25 mouse cellular contexts compared by ENCODE assay signal in the genomic region with DNA sequence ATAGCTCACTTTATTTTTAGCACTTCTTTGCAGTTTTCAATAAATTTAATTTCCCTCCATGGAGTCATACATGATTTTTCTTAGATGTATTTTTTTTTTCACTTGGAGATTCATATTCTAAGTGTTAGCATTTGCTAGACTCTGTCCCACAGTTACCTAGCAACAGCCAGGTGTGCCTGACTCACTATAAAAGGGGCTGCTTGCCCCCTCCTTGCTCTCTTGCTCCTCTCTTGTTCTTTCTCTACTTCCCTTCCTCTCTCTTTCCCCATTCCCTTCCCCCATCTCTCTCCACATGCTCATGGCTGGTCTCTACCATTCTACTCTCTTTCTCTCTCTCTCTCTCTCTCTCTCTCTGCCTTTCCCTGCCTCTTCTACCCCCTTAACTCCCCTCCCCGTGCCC. TPM values are rescaled to one million over a fixed set of nuclear protein-coding genes. Genes with fewer than 3 reads are reported as not detected.
DNase-seq lines count a peak whose midpoint lies in the region; ATAC-seq and TF ChIP-seq lines count a peak whose summit lies in the region.
"Had no signal": no experiment of that assay in that cellular context is flagged by ENCODE, and none has a peak within 500 bp of the region (broad histone marks: within the 10 kb centered on the region; RNA-seq: fewer than 3 reads in every experiment).

No protein-coding gene starts in this region.

- 0 out of 2 replicates have a peak, but pooled peaks have one; percentile 13 for ATAC-seq in forebrain, embryonic 13.5 days
- ATAC-seq in forebrain, embryonic 11.5 days (replicated peaks; ENCODE audit: low FRiP score), result no peak
- 0 out of 2 replicates have a peak, but pooled peaks have one; percentile 18 for ATAC-seq in hindbrain, postnatal 0 days
- ATAC-seq in hindbrain, embryonic 12.5 days (ENCODE audit: low FRiP score), result no peak
- no peak for ATAC-seq in midbrain, embryonic 11.5 days (ENCODE audit: low FRiP score)
- peak; percentile 50; the same call in 1 of the 2 replicates for ATAC-seq in midbrain, embryonic 16.5 days
- ATAC-seq in midbrain, embryonic 13.5 days, result no peak
- ATAC-seq: activated CD4-positive, CD25-positive, alpha-beta regulatory T cell, adult 4 months; CD4-positive, CD25-positive, alpha-beta regulatory T cell, adult 4 months; forebrain, embryonic 16.5 days; Patski had no signal

- no peaks in the 10 kb centered on the region for H3K36me3 ChIP-seq in forebrain, embryonic 13.5 days (ENCODE audit: poor library complexity, severe bottlenecking)
- H3K36me3 ChIP-seq in forebrain, embryonic 11.5 days (ENCODE audit: control insufficient read depth, insufficient read depth, low read length), result no peaks in the 10 kb centered on the region
- H3K36me3 ChIP-seq in hindbrain, postnatal 0 days (ENCODE audit: insufficient read depth, low read length), result no peaks in the 10 kb centered on the region
- H3K36me3 ChIP-seq in hindbrain, embryonic 12.5 days, result no peaks in the 10 kb centered on the region
- no peaks in the 10 kb centered on the region for H3K36me3 ChIP-seq in midbrain, embryonic 10.5 days
- no peaks in the 10 kb centered on the region for H3K36me3 ChIP-seq in midbrain, embryonic 11.5 days (ENCODE audit: control insufficient read depth, insufficient read depth, low read length)
- H3K36me3 ChIP-seq in midbrain, embryonic 16.5 days (ENCODE audit: control insufficient read depth, insufficient read depth, low read length), result no peaks in the 10 kb centered on the region
- no peaks in the 10 kb centered on the region for H3K36me3 ChIP-seq in midbrain, embryonic 13.5 days
- H3K36me3 ChIP-seq: embryonic facial prominence, embryonic 10.5 days; embryonic facial prominence, embryonic 12.5 days; G1E had no signal

- H3K9ac ChIP-seq in forebrain, embryonic 13.5 days, result no peak overlapping the region
- no peak overlapping the region for H3K9ac ChIP-seq in forebrain, embryonic 11.5 days (ENCODE audit: low read length)
- H3K9ac ChIP-seq in hindbrain, postnatal 0 days (replicated peaks; ENCODE audit: low read length), result no peak overlapping the region
- H3K9ac ChIP-seq in hindbrain, embryonic 12.5 days, result no peak overlapping the region
- H3K9ac ChIP-seq in midbrain, embryonic 11.5 days (ENCODE audit: low read length), result no peak overlapping the region
- H3K9ac ChIP-seq in midbrain, embryonic 16.5 days (ENCODE audit: low read depth, low read length), result no peak overlapping the region
- no peak overlapping the region for H3K9ac ChIP-seq in midbrain, embryonic 13.5 days (replicated peaks)
- H3K9ac ChIP-seq: embryonic facial prominence, embryonic 12.5 days had no signal

- 18% methylated on average over 1 of the region's 1 CpGs for WGBS in forebrain, embryonic 13.5 days
- WGBS in forebrain, embryonic 11.5 days, result 32% methylated on average over 1 of the region's 1 CpGs
- WGBS in hindbrain, postnatal 0 days, result 6% methylated on average over 1 of the region's 1 CpGs
- whole genome bisulfite sequencing in hindbrain, embryonic 12.5 days, result 26% methylated on average over 1 of the region's 1 CpGs
- WGBS in midbrain, embryonic 10.5 days, result 48% methylated on average over 1 of the region's 1 CpGs
- 55% methylated on average over 1 of the region's 1 CpGs for WGBS in midbrain, embryonic 11.5 days
- 18% methylated on average over 1 of the region's 1 CpGs for WGBS in midbrain, embryonic 16.5 days
- WGBS in midbrain, embryonic 13.5 days, result 25% methylated on average over 1 of the region's 1 CpGs

- H3K9me3 ChIP-seq in forebrain, embryonic 13.5 days (replicated peaks), result no peaks in the 10 kb centered on the region
- H3K9me3 ChIP-seq in forebrain, embryonic 11.5 days (ENCODE audit: control insufficient read depth, low read length), result no peaks in the 10 kb centered on the region
- H3K9me3 ChIP-seq in hindbrain, postnatal 0 days (ENCODE audit: low read length), result no peaks in the 10 kb centered on the region
- H3K9me3 ChIP-seq in hindbrain, embryonic 12.5 days (replicated peaks), result no peaks in the 10 kb centered on the region
- no peaks in the 10 kb centered on the region for H3K9me3 ChIP-seq in midbrain, embryonic 10.5 days (replicated peaks)
- H3K9me3 ChIP-seq in midbrain, embryonic 11.5 days (ENCODE audit: control insufficient read depth, low read length), result no peaks in the 10 kb centered on the region
- H3K9me3 ChIP-seq in midbrain, embryonic 16.5 days (replicated peaks; ENCODE audit: control insufficient read depth, low read length, poor library complexity, severe bottlenecking), result no peaks in the 10 kb centered on the region
- no peaks in the 10 kb centered on the region for H3K9me3 ChIP-seq in midbrain, embryonic 13.5 days
- H3K9me3 ChIP-seq: embryonic facial prominence, embryonic 10.5 days; embryonic facial prominence, embryonic 12.5 days; G1E had no signal

- no peak overlapping the region for H3K27ac ChIP-seq in forebrain, embryonic 13.5 days
- no peak overlapping the region for H3K27ac ChIP-seq in forebrain, embryonic 11.5 days (ENCODE audit: low read depth, low read length)
- no peak overlapping the region for H3K27ac ChIP-seq in hindbrain, postnatal 0 days
- H3K27ac ChIP-seq in hindbrain, embryonic 12.5 days, result no peak overlapping the region
- 0 out of 2 replicates have a peak overlapping the region, but pooled peaks have one; percentile 33 for H3K27ac ChIP-seq in midbrain, embryonic 10.5 days (replicated peaks)
- H3K27ac ChIP-seq in midbrain, embryonic 11.5 days (ENCODE audit: low read depth, low read length), result no peak overlapping the region
- no peak overlapping the region for H3K27ac ChIP-seq in midbrain, embryonic 16.5 days (ENCODE audit: low read length)
- H3K27ac ChIP-seq in midbrain, embryonic 13.5 days, result no peak overlapping the region
- H3K27ac ChIP-seq: embryonic facial prominence, embryonic 10.5 days; embryonic facial prominence, embryonic 12.5 days had no signal

- no peaks in the 10 kb centered on the region for H3K27me3 ChIP-seq in forebrain, embryonic 13.5 days
- no peaks in the 10 kb centered on the region for H3K27me3 ChIP-seq in forebrain, embryonic 11.5 days (ENCODE audit: control insufficient read depth, insufficient read depth, low read length)
- H3K27me3 ChIP-seq in hindbrain, postnatal 0 days (ENCODE audit: insufficient read depth, low read length), result no peaks in the 10 kb centered on the region
- H3K27me3 ChIP-seq in hindbrain, embryonic 12.5 days, result no peaks in the 10 kb centered on the region
- H3K27me3 ChIP-seq in midbrain, embryonic 10.5 days (ENCODE audit: low read depth, poor library complexity, severe bottlenecking), result no peaks in the 10 kb centered on the region
- H3K27me3 ChIP-seq in midbrain, embryonic 11.5 days (ENCODE audit: control insufficient read depth, insufficient read depth, low read length), result no peaks in the 10 kb centered on the region
- no peaks in the 10 kb centered on the region for H3K27me3 ChIP-seq in midbrain, embryonic 16.5 days (ENCODE audit: control insufficient read depth, insufficient read depth, low read depth, low read length)
- H3K27me3 ChIP-seq in midbrain, embryonic 13.5 days, result no peaks in the 10 kb centered on the region
- H3K27me3 ChIP-seq: CH12.LX, Patski had no signal

- H3K4me3 ChIP-seq in forebrain, embryonic 13.5 days, result no peak overlapping the region
- H3K4me3 ChIP-seq in forebrain, embryonic 11.5 days (ENCODE audit: low read depth, low read length), result no peak overlapping the region
- H3K4me3 ChIP-seq in hindbrain, postnatal 0 days (ENCODE audit: low read length), result no peak overlapping the region
- H3K4me3 ChIP-seq in hindbrain, embryonic 12.5 days, result no peak overlapping the region
- H3K4me3 ChIP-seq in midbrain, embryonic 10.5 days, result no peak overlapping the region
- H3K4me3 ChIP-seq in midbrain, embryonic 11.5 days (ENCODE audit: low read depth, low read length), result no peak overlapping the region
- H3K4me3 ChIP-seq in midbrain, embryonic 16.5 days (ENCODE audit: low read depth, low read length), result no peak overlapping the region
- no peak overlapping the region for H3K4me3 ChIP-seq in midbrain, embryonic 13.5 days (replicated peaks)
- H3K4me3 ChIP-seq: embryonic facial prominence, embryonic 10.5 days; embryonic facial prominence, embryonic 12.5 days had no signal

- no peak for DNase-seq in forebrain, embryonic 11.5 days (ENCODE audit: low spot score)
- no peak for DNase-seq in hindbrain, postnatal 0 days (ENCODE audit: low spot score)
- no peak for DNase-seq in midbrain, embryonic 10.5 days (ENCODE audit: low spot score)
- no peak for DNase-seq in midbrain, embryonic 11.5 days (ENCODE audit: low spot score, missing footprints)
- DNase-seq: adrenal gland, adult 8-10 months; adrenal gland, postnatal 14 days; adrenal gland, postnatal 36 days; B cell, adult 2 months; cerebellum, adult 11-12 months; cerebellum, adult 2 months; cerebellum, adult 9-10 months; cerebellum, postnatal 10 days; cerebellum, postnatal 25 days had no signal

- no peak overlapping the region for H3K4me2 ChIP-seq in forebrain, embryonic 13.5 days
- H3K4me2 ChIP-seq in forebrain, embryonic 11.5 days (ENCODE audit: low read depth, low read length, severe bottlenecking), result no peak overlapping the region
- no peak overlapping the region for H3K4me2 ChIP-seq in hindbrain, postnatal 0 days (ENCODE audit: low read depth, low read length)
- H3K4me2 ChIP-seq in hindbrain, embryonic 12.5 days (replicated peaks), result no peak overlapping the region
- H3K4me2 ChIP-seq in midbrain, embryonic 11.5 days, result no peak overlapping the region
- H3K4me2 ChIP-seq in midbrain, embryonic 16.5 days (ENCODE audit: low read length), result no peak overlapping the region
- H3K4me2 ChIP-seq in midbrain, embryonic 13.5 days (replicated peaks), result no peak overlapping the region
- H3K4me2 ChIP-seq: embryonic facial prominence, embryonic 12.5 days had no signal

- TF ChIP-seq CTCF in hindbrain, postnatal 0 days (IDR thresholded peaks at IDR 0.05; ENCODE audit: low read depth), result no peak

- H3K4me1 ChIP-seq in forebrain, embryonic 13.5 days, result peaks cover 7% of the 10 kb centered on the region; the same call in 1 of the 2 replicates
- H3K4me1 ChIP-seq in forebrain, embryonic 11.5 days (replicated peaks; ENCODE audit: control insufficient read depth, insufficient read depth, low read length), result 0 out of 2 replicates have a peak, but pooled peaks cover 2% of the 10 kb centered on the region
- 0 out of 2 replicates have a peak, but pooled peaks cover 6% of the 10 kb centered on the region for H3K4me1 ChIP-seq in hindbrain, postnatal 0 days (ENCODE audit: insufficient read depth, low read length)
- peaks cover 11% of the 10 kb centered on the region; the same call in 1 of the 2 replicates for H3K4me1 ChIP-seq in hindbrain, embryonic 12.5 days
- H3K4me1 ChIP-seq in midbrain, embryonic 10.5 days, result peaks cover 36% of the 10 kb centered on the region
- H3K4me1 ChIP-seq in midbrain, embryonic 11.5 days (ENCODE audit: control insufficient read depth, insufficient read depth, low read length), result peaks cover 11% of the 10 kb centered on the region
- no peaks in the 10 kb centered on the region for H3K4me1 ChIP-seq in midbrain, embryonic 16.5 days (ENCODE audit: control insufficient read depth, insufficient read depth, low read length)
- H3K4me1 ChIP-seq in midbrain, embryonic 13.5 days (replicated peaks), result peaks cover 16% of the 10 kb centered on the region

RNA-seq across cellular contexts. Expression of a gene that starts 14.1 kb away (rescaled TPM):
- polyA plus RNA-seq in forebrain, embryonic 13.5 days (2015; fragmentation: Nextera tagmentation; extraction: Ambion mirVana), result 0.10 TPM in 1 of 2 replicates, not detected in the other
- 0.47 and 0.91 TPM in 2 replicates for polyA plus RNA-seq in forebrain, embryonic 11.5 days (2014; fragmentation: Nextera tagmentation; extraction: Ambion mirVana)
- total RNA-seq in hindbrain, postnatal 0 days (2014; rRNA removed), result 0.14 and 0.42 TPM in 2 replicates
- 0.35 and 0.44 TPM in 2 replicates for polyA plus RNA-seq in hindbrain, postnatal 0 days (2015; fragmentation: Nextera tagmentation; extraction: Ambion mirVana)
- polyA plus RNA-seq in hindbrain, embryonic 12.5 days (2016; fragmentation: Nextera tagmentation; extraction: Ambion mirVana), result 0.12 and 0.21 TPM in 2 replicates
- polyA plus RNA-seq in midbrain, embryonic 10.5 days (2016; fragmentation: Nextera tagmentation; extraction: Ambion mirVana), result 0.22 and 0.38 TPM in 2 replicates
- 0.11 and 0.33 TPM in 2 replicates for polyA plus RNA-seq in midbrain, embryonic 11.5 days (2014; fragmentation: Nextera tagmentation; extraction: Ambion mirVana)
- polyA plus RNA-seq in midbrain, embryonic 16.5 days (2015; fragmentation: Nextera tagmentation; extraction: Ambion mirVana), result 0.16 and 0.34 TPM in 2 replicates
- 0.08 TPM in 1 of 2 replicates, not detected in the other for polyA plus RNA-seq in midbrain, embryonic 13.5 days (2015; fragmentation: Nextera tagmentation; extraction: Ambion mirVana)
- total RNA-seq: adrenal gland, postnatal 14 days; G1E had no signal
- polyA plus RNA-seq: activated CD4-positive, CD25-positive, alpha-beta regulatory T cell, adult 4 months; forebrain, embryonic 16.5 days; G1E had no signal

Comparison
In these comparisons a context has a peak if more than half of its experiments do, and no peak if none do; other contexts are left out.
1. ATAC-seq: peak in forebrain, embryonic 13.5 days (single experiment), hindbrain, postnatal 0 days (single experiment) and midbrain, embryonic 16.5 days (single experiment); none in forebrain, embryonic 11.5 days (single experiment), hindbrain, embryonic 12.5 days (single experiment), midbrain, embryonic 11.5 days (single experiment) and midbrain, embryonic 13.5 days (single experiment).